Mouse (Mus musculus) hindbrain, embryonic 11.5 days (tissue): Measurements from ENCODE around the gene Skap1. TPM values are rescaled to one million over a fixed set of nuclear protein-coding genes. Genes with fewer than 3 reads are reported as not detected.
"Not testable (repeated sequence)": the region's sequence is repeated elsewhere in the genome, so short reads cannot be mapped to it uniquely, and the experiment has no call there.

Experiments
- ATAC-seq: fragments of 200-750 bp; cut with Nextera tagmentation; 2 replicates; pipeline ENCODE4 v1.8.0; 2017; ENCODE audit warnings: mild to moderate bottlenecking, moderate TSS enrichment, moderate library complexity; ENCODE audit not compliant: low FRiP score
- DNase-seq: peaks from one replicate; pipeline ENCODE4 v3.0.0-alpha.2; 2015; ENCODE audit warnings: low spot score
- H3K27ac ChIP-seq: fragments of 300-500 bp; sonication (generic); 2 replicates; pipeline ENCODE4 v1.5.1; 2014; ENCODE audit warnings: mild to moderate bottlenecking, low read depth, low read length
- H3K27me3 ChIP-seq: fragments of 300-500 bp; sonication (generic); 2 replicates; pipeline ENCODE4 v1.6.1; 2014; ENCODE audit warnings: mild to moderate bottlenecking, low read length, moderate library complexity, mixed read lengths; ENCODE audit not compliant: control insufficient read depth, insufficient read depth
- H3K36me3 ChIP-seq: fragments of 300-500 bp; sonication (generic); 2 replicates; pipeline ENCODE4 v1.6.1; 2014; ENCODE audit warnings: mild to moderate bottlenecking, low read length, moderate library complexity, mixed read lengths; ENCODE audit not compliant: control insufficient read depth, insufficient read depth
- H3K4me1 ChIP-seq: fragments of 300-500 bp; sonication (generic); replicated peaks from 2 replicates; pipeline ENCODE4 v1.6.1; 2014; ENCODE audit warnings: low read length, mixed read lengths; ENCODE audit not compliant: control insufficient read depth, insufficient read depth
- H3K4me2 ChIP-seq: fragments of 300-500 bp; sonication (generic); replicated peaks from 2 replicates; pipeline ENCODE4 v1.6.1; 2014; ENCODE audit warnings: mild to moderate bottlenecking, low read depth, low read length
- H3K4me3 ChIP-seq: fragments of 300-500 bp; sonication (generic); 2 replicates; pipeline ENCODE4 v1.5.1; 2014; ENCODE audit warnings: low read depth, low read length
- H3K9ac ChIP-seq: fragments of 300-500 bp; sonication (generic); 2 replicates; pipeline ENCODE4 v1.6.1; 2014; ENCODE audit warnings: low read depth, low read length
- H3K9me3 ChIP-seq: fragments of 300-500 bp; sonication (generic); 2 replicates; pipeline ENCODE4 v1.6.1; 2016; ENCODE audit warnings: low read length; ENCODE audit not compliant: control insufficient read depth
- WGBS: fragments of 180-500 bp; shearing (Covaris S2); extraction: QIAGEN DNeasy Blood & Tissue Kit; methylation state at CpG from one replicate; pipeline ENCODE4 v1.1.7; 2014; 5-methylcytosine and 5-hydroxymethylcytosine counted together
- polyA plus RNA-seq: library from polyadenylated mRNA; unstranded; fragments of >200 nt; fragmentation: Nextera tagmentation; extraction: Ambion mirVana; gene quantifications from 2 replicates; pipeline ENCODE4 v1.2.1, GENCODE M21; 2014

Skap1 gene
- polyA plus RNA-seq, 1 experiment from 2014 or later, result 0.85 TPM

- no peak overlapping the region for H3K27ac ChIP-seq
These were observed 249.6 kb downstream of the Skap1 start for GRCm38 (mm10) chr11:96714011-96714410.

GRCm38 (mm10) chr11:96715168-96715567, 250.8 kb downstream of the Skap1 start:
- H3K4me1 ChIP-seq, H3K4me3 ChIP-seq, H3K9me3 ChIP-seq, H3K36me3 ChIP-seq, H3K27me3 ChIP-seq, DNase-seq, H3K9ac ChIP-seq, H3K4me2 ChIP-seq, ATAC-seq, H3K27ac ChIP-seq: not testable (repeated sequence)
- 80% methylated on average over 3 of the region's 5 CpGs for WGBS

More at GRCm38 (mm10) chr11:96714011-96714410, 249.6 kb downstream of the Skap1 start:
- Histone ChIP-seq H3K4me1 (peaks cover 8% of the 10 kb centered on the region; the same call in 1 of the 2 replicates), H3K36me3 (no peaks in the 10 kb centered on the region), H3K4me3 (no peak overlapping the region), H3K4me2 (no peak overlapping the region), H3K9ac (no peak overlapping the region), H3K27me3 (no peaks in the 10 kb centered on the region), H3K9me3 (no peaks in the 10 kb centered on the region)
- DNase-seq, result no peak
- no peak for ATAC-seq
- WGBS, result 66% methylated on average over 7 of the region's 7 CpGs

GRCm38 (mm10) chr11:96718609-96719008, 254.2 kb downstream of the Skap1 start:
- no peak for ATAC-seq
- H3K9ac ChIP-seq, result no peak overlapping the region
- peaks cover 3% of the 10 kb centered on the region; the same call in 1 of the 2 replicates for H3K4me1 ChIP-seq
- no peak overlapping the region for H3K4me2 ChIP-seq
- H3K4me3 ChIP-seq, result no peak overlapping the region
- no peaks in the 10 kb centered on the region for H3K27me3 ChIP-seq
- no peaks in the 10 kb centered on the region for H3K9me3 ChIP-seq
- DNase-seq, result no peak
- no peak overlapping the region for H3K27ac ChIP-seq
- whole genome bisulfite sequencing, result 55% methylated on average over 7 of the region's 7 CpGs
- H3K36me3 ChIP-seq, result no peaks in the 10 kb centered on the region

- Histone ChIP-seq H3K4me1 (no peaks in the 10 kb centered on the region), H3K4me2 (no peak overlapping the region), H3K9me3 (no peaks in the 10 kb centered on the region), H3K9ac (no peak overlapping the region), H3K4me3 (no peak overlapping the region), H3K36me3 (no peaks in the 10 kb centered on the region), H3K27me3 (no peaks in the 10 kb centered on the region), H3K27ac (no peak overlapping the region)
- DNase-seq (no peak), ATAC-seq (no peak)
- WGBS, result 77% methylated on average over 1 of the region's 1 CpGs
These were observed 261.4 kb downstream of the Skap1 start for GRCm38 (mm10) chr11:96725833-96726232.

GRCm38 (mm10) chr11:96728577-96728976, 264.2 kb downstream of the Skap1 start:
- H3K4me3 ChIP-seq, result no peak overlapping the region
- WGBS, result 65% methylated on average over 2 of the region's 2 CpGs
- H3K36me3 ChIP-seq, result no peaks in the 10 kb centered on the region
- ATAC-seq (no peak), DNase-seq (no peak)
- no peak overlapping the region for H3K27ac ChIP-seq
- no peaks in the 10 kb centered on the region for H3K9me3 ChIP-seq
- H3K4me1 ChIP-seq, result peaks cover 4% of the 10 kb centered on the region
- H3K27me3 ChIP-seq, result no peaks in the 10 kb centered on the region
- H3K4me2 ChIP-seq, result no peak overlapping the region
- H3K9ac ChIP-seq, result no peak overlapping the region

GRCm38 (mm10) chr11:96729462-96729861, 265.1 kb downstream of the Skap1 start:
- Histone ChIP-seq H3K27me3 (no peaks in the 10 kb centered on the region), H3K9ac (no peak overlapping the region), H3K4me2 (no peak overlapping the region), H3K36me3 (no peaks in the 10 kb centered on the region), H3K4me1 (peaks cover 4% of the 10 kb centered on the region), H3K27ac (no peak overlapping the region), H3K4me3 (no peak overlapping the region), H3K9me3 (no peaks in the 10 kb centered on the region)
- ATAC-seq (no peak), DNase-seq (peak; percentile 25)
- 39% methylated on average over 9 of the region's 9 CpGs for WGBS

GRCm38 (mm10) chr11:96730327-96730726, 265.9 kb downstream of the Skap1 start:
- peak; percentile 16 for DNase-seq
- 68% methylated on average over 5 of the region's 5 CpGs for WGBS
- H3K4me1 ChIP-seq, result peaks cover 4% of the 10 kb centered on the region

GRCm38 (mm10) chr11:96732657-96733056, 268.3 kb downstream of the Skap1 start:
- no peak for ATAC-seq
- 28% methylated on average over 4 of the region's 4 CpGs for WGBS
- no peak for DNase-seq
- Histone ChIP-seq H3K4me3 (no peak overlapping the region), H3K36me3 (no peaks in the 10 kb centered on the region), H3K27me3 (no peaks in the 10 kb centered on the region), H3K4me2 (no peak overlapping the region), H3K27ac (0 out of 2 replicates have a peak overlapping the region, but pooled peaks have one; percentile 17), H3K4me1 (peaks cover 4% of the 10 kb centered on the region), H3K9me3 (no peaks in the 10 kb centered on the region), H3K9ac (no peak overlapping the region)

More at GRCm38 (mm10) chr11:96730327-96730726, 265.9 kb downstream of the Skap1 start:
- no peak overlapping the region for H3K4me2 ChIP-seq
- peak overlapping the region; percentile 52 for H3K27ac ChIP-seq
- ATAC-seq, result no peak
- H3K27me3 ChIP-seq, result no peaks in the 10 kb centered on the region
- H3K36me3 ChIP-seq, result no peaks in the 10 kb centered on the region
- H3K9ac ChIP-seq, result no peak overlapping the region
- no peak overlapping the region for H3K4me3 ChIP-seq
- no peaks in the 10 kb centered on the region for H3K9me3 ChIP-seq

- Histone ChIP-seq H3K36me3 (no peaks in the 10 kb centered on the region), H3K9ac (no peak overlapping the region), H3K27me3 (no peaks in the 10 kb centered on the region), H3K4me3 (peak overlapping the region; percentile 19), H3K9me3 (no peaks in the 10 kb centered on the region), H3K4me1 (peaks cover 4% of the 10 kb centered on the region), H3K4me2 (peak overlapping the region; percentile 31), H3K27ac (no peak overlapping the region)
- 2% methylated on average over 19 of the region's 19 CpGs for WGBS
- DNase-seq (peak; percentile 80), ATAC-seq (peak; percentile 81)
These were observed 271.5 kb downstream of the Skap1 start for GRCm38 (mm10) chr11:96735908-96736307.
